Mouse (Mus musculus) cortical plate, adult 2 months (tissue): Measurements from ENCODE around the gene Dohh. TPM values are rescaled to one million over a fixed set of nuclear protein-coding genes. Genes with fewer than 3 reads are reported as not detected.

ENCODE experiments used
- H3K27ac ChIP-seq: fragments of 200-500 bp; 2 replicates; pipeline ENCODE4 v1.5.1; 2012; ENCODE audit warnings: low read length, control low read depth, inconsistent platforms; ENCODE audit not compliant: insufficient read depth
- H3K4me1 ChIP-seq: fragments of 200-500 bp; 2 replicates; pipeline ENCODE4 v1.6.1; 2011; ENCODE audit warnings: low read length; ENCODE audit not compliant: control insufficient read depth, insufficient read depth
- H3K4me3 ChIP-seq: fragments of 200-500 bp; 2 replicates; pipeline ENCODE4 v1.5.1; 2011; ENCODE audit warnings: mild to moderate bottlenecking, low read length, control low read depth; ENCODE audit not compliant: insufficient read depth
- CTCF ChIP-seq: fragments of 200-500 bp; IDR thresholded peaks from 2 replicates; pipeline ENCODE4 v1.5.1; 2011; ENCODE audit warnings: mild to moderate bottlenecking, control low read depth, low read length; ENCODE audit not compliant: insufficient read depth; ENCODE audit errors: extremely low read depth
- POLR2A ChIP-seq: fragments of 200-500 bp; IDR thresholded peaks from 2 replicates; pipeline ENCODE4 v1.6.1; 2011; ENCODE audit warnings: mild to moderate bottlenecking, low read length, control low read depth; ENCODE audit not compliant: insufficient read depth; ENCODE audit errors: extremely low read depth
- polyA plus RNA-seq: library from polyadenylated mRNA; depleted of rRNA; stranded (reverse); fragments of >200 nt; gene quantifications from 2 replicates; pipeline ENCODE4 v1.2.3, GENCODE M21; 2012

Dohh gene
- polyA plus RNA-seq, 1 experiment = 108 TPM

DNA sequence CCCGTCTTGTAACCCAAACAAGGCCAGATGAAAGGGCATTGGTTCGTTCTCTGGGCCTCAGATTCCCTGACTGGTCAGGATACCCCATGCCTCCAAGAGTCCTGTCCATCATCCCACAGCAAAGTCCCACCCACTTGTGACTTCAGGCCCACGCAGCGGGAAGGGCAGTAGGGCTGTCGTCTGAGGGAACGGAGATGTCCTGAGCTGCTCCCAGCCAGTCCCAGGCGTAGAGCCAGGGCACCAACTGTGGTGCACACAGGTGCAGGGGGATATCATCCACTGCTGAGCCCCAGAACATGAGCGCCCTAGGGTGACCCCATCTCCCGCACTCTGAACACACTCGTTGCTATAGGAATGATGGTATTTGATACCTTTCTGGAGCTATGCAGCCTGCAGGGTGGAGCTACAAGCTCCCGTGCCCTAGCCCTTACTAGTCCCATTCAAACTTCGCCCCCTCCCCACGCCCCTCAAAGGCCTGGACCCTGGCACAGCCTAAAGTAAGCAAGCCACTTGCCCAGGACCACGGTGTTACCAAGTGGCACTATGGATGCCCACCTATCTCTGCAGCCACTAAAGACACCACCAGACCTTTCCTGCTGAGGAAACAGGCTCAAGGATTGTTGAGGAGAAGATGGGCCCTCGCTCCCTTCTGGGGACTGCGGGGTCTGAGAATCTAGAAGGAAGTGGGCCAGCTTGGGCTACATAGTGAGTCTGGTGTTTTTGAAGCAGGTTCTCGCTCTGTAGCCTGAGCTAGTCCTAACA, 31.5 kb downstream of the Dohh start:
- Histone ChIP-seq H3K4me1 (peaks cover 26% of the 10 kb centered on the region), H3K4me3 (no peak overlapping the region), H3K27ac (peak overlapping the region; percentile 90; the same call in 1 of the 2 replicates)
- TF ChIP-seq CTCF (no peak), POLR2A (no peak)

DNA sequence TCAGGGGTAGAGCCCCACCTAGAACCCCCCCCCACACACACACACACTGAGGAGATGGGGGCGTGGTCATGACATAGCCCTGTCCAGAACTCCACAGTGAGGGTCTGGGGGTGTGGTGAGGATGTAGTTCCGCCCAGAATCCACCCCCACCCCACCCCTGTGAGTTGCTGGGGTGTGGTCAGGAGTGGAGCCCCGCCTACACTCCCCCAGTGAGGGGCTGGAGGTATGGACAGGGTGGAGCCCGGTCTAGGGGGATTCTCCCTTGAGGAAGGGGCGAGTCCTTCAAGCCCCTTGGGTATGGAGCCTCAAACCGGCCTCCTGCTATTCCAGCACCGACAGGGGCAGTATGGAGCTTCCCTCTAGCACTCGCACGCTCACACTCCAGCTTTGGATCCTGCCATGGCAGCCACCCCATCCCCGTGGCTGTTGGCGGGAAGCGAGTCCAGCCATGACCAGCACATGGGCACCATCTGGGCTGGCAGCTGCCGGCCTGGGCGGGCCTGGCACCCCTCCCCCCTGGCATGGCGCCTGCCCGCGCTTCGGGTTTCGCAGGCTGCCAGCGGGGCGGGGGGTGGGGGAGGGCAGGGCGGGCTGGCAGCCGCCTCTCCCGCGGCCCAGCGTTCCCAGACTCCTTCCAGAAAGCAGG, 32.5 kb downstream of the Dohh start:
- Histone ChIP-seq H3K27ac (0 out of 2 replicates have a peak overlapping the region, but pooled peaks have one; percentile 8), H3K4me3 (no peak overlapping the region), H3K4me1 (peaks cover 21% of the 10 kb centered on the region)
- TF ChIP-seq CTCF = peak; percentile 53
- no peak for TF ChIP-seq POLR2A

DNA sequence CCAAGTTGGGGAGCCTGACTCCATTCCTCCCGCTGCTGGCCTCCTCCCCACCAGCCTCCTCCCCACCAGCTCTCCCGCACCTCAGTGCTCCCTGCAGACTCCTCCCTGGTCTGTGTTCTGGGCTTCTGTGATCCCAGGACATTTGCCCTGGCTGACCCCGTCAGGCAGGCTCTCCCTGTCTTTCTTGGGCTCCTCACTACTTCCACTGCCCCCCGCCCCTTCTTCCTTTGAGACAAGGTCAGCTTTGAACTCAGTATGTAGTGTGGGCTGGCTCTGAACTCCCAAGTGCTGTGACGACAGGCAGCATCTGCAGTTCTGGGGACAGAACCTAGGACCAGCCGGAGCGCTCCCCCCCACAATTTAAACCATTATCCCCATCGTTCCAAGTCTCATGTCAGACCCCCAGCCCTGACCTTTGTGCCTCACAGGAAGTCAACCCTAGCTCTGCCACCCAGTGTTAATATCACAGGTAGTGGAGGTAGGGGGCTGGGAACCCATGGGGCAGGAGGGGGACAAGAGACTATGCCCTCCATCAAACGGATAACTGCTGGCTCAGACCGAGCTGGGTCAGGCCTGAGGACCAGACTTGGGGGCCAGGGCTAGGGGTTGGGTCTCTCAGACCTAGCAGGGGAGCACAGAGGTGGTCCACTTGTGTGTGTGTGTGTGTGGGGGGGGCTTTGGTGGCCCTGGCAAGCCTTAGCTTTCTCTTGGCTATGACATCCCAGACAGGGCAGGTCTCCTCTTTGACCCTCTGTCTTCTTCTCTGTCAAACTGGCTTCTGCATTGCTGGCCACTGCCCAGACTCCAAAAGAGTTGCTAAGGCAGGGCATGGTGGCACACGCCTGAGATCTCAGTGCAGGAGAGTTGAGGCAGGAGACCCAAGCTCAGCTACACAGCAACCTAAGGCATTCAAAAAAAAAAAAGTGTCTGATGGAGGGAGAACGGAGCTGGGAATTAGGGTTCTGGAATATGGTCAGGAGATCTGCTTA, 33.3 kb downstream of the Dohh start:
- peak overlapping the region; percentile 44 for H3K27ac ChIP-seq
- peaks cover 17% of the 10 kb centered on the region for H3K4me1 ChIP-seq
- no peak for TF ChIP-seq POLR2A
- no peak for TF ChIP-seq CTCF
- no peak overlapping the region for H3K4me3 ChIP-seq

DNA sequence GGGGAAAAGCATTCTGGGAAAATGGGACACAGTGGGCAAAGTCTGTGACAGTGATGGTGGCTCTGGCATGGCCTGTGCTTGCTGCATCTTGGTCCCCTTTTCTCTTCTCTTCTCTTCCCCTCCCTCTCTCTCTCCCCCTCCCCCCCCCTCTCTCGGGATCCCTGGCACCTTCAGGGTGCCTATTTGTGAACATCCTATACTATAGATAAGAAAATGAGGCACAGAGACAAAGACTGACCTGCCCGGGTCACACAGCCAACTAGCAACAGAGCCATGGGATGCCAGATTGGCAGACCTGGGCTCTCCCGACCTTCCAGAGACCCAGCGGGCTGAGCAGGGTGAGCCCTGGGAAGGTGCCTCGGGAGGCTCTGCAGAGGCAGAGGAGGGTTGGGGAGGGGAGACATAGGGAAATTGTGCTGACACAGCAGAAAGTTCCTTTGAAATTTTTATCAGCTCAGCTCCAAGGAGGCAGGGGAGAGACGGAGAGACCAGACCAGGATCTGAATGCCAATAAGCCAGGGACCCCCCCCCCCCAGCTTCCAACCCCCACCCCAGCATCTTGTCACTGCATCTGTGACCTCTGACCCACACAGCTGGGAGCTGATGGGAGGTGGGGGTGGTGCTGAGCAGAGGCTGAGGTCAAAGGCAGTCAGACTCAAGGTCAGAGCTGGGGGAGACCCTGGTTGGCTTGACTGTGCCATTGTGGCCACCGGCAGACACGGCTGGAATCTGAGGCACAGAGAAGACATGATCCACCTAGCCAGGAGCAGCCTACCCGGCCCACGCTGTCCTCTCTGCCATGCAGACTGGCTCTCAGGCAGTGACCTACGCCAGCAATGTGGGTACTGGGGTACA, 34.2 kb downstream of the Dohh start:
- Histone ChIP-seq H3K27ac (no peak overlapping the region), H3K4me3 (no peak overlapping the region), H3K4me1 (peaks cover 17% of the 10 kb centered on the region)
- TF ChIP-seq CTCF (no peak), POLR2A (no peak)

DNA sequence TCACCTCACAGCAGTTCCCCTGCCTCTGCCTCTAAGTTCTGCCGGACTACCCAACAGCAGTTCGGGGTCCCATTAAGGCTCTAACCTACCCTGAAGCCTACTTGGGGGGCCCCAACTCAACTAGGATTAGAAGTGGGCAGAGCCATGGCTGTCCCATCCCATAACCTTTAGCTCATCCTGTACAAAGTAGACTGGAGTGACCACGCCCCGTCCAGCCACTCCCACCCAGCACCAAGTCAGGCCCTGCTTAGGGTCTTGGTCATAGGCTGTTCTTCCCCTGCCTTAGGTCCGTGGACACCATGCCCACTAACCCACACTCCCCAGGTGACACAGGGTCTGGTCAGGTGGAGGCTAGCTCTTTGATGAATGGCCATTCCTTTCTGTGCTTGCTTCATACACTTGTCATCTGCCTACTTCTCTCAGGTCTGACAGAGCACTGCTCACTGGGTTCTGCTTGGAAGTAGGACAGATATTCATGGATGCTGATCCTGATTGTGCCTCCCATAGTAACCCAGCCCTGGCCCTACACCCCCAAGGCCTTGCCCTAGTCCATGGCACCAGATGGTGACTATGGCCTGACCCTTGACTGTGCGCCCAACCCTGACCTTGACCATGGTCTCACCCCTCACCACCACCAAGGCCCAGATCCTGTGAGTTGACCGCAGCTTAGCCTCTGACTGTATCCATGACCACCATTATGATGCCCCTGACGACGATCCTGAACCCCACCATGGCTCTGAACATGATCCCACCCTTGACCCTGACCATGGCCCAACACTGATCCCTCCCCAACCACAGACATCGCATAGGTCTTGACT, 35.1 kb downstream of the Dohh start:
- H3K27ac ChIP-seq = no peak overlapping the region
- no peak for TF ChIP-seq POLR2A
- TF ChIP-seq CTCF = no peak
- H3K4me3 ChIP-seq = no peak overlapping the region
- peaks cover 12% of the 10 kb centered on the region for H3K4me1 ChIP-seq

DNA sequence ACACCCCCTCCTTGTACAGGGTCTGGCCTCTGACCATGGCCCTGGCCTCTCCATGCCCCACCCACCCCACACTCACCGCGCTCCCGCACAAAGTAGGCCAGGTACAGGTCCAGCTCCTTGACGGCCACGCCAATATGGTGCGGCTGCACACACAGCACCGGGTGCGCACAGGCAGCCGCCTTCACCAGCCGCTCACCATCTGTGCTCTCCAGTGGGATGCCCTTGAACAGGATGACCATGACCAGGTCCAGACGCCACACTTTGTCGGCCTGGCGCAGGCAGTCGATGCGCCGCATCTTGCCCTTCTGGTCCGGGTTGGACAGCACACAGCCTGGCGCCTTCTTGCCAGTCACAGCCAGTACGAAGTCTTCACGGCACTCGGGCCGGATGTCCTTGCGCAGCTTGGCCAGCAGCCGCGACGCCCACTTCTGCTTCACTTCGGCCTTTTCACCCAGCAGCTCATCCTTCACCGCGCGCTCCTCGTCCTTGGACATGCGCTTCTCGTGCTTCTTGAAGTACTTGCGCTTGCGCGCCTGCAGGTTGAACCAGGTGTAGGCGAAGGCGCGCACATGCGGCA, 36.1 kb downstream of the Dohh start:
- Histone ChIP-seq H3K27ac (no peak overlapping the region), H3K4me3 (no peak overlapping the region), H3K4me1 (peaks cover 12% of the 10 kb centered on the region)
- no peak for TF ChIP-seq CTCF
- TF ChIP-seq POLR2A = no peak

DNA sequence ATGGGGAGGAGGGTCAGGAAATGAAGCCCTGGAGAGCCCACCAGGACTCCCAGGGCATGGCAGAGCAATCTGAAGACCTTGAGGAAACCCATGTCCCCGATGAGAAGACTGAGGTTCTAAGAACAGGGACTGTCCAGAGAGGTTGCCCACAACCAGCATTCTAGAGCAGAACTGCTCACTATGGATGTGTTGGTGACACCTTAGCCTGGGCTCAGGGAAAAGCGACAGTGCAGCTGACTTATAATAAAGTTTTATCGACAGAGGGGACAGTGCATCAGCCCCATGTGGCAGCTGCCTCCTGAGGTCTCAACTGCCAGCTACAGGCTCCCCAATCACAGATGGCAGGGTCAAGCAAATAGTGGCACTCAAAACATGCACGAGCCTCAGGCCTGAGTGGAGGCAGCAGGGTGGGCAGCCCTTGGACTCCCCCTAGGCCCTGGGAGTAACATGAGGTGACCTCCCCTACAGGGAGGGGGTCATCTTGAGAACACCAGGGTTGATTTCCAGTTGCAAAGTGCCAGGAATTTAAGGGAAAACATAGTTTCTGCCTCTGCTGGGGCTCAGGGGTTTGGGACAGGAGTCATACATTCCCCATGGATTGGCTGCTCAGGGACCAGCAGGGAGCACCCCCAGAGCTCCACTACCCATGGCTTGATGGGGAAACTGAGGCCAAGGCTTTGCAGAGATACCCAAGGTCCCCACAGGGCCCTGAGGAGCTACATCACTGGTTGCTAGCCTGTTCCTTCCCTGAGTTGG, 37.0 kb downstream of the Dohh start:
- no peak overlapping the region for H3K27ac ChIP-seq
- H3K4me1 ChIP-seq = peaks cover 7% of the 10 kb centered on the region; the same call in 1 of the 2 replicates
- TF ChIP-seq CTCF (no peak), POLR2A (no peak)
- no peak overlapping the region for H3K4me3 ChIP-seq
